8 mouse cellular contexts compared by ENCODE assay signal in genomic region chr1:40768606-40769005, GRCm38 (mm10). TPM values are rescaled to one million over a fixed set of nuclear protein-coding genes. Genes with fewer than 3 reads are reported as not detected.
DNase-seq lines count a peak whose midpoint lies in the region; ATAC-seq and TF ChIP-seq lines count a peak whose summit lies in the region.

No protein-coding gene starts in this region.

- H3K27ac ChIP-seq in hindbrain, postnatal 0 days, result no peak overlapping the region
- H3K27ac ChIP-seq in liver, embryonic 13.5 days, result no peak overlapping the region

- no peak overlapping the region for H3K4me2 ChIP-seq in hindbrain, postnatal 0 days (ENCODE audit: low read depth, low read length)
- no peak overlapping the region for H3K4me2 ChIP-seq in liver, embryonic 13.5 days

- no peaks in the 10 kb centered on the region for H3K4me1 ChIP-seq in hindbrain, postnatal 0 days (ENCODE audit: insufficient read depth, low read length)
- peaks cover 24% of the 10 kb centered on the region for H3K4me1 ChIP-seq in liver, embryonic 13.5 days (replicated peaks)

- no peaks in the 10 kb centered on the region for H3K9me3 ChIP-seq in hindbrain, postnatal 0 days (ENCODE audit: low read length)
- H3K9me3 ChIP-seq in liver, embryonic 13.5 days (replicated peaks), result no peaks in the 10 kb centered on the region

- H3K4me3 ChIP-seq in hindbrain, postnatal 0 days (ENCODE audit: low read length), result no peak overlapping the region
- H3K4me3 ChIP-seq in liver, embryonic 13.5 days (replicated peaks), result no peak overlapping the region

- TF ChIP-seq CTCF in hindbrain, postnatal 0 days (IDR thresholded peaks at IDR 0.05; ENCODE audit: low read depth), result peak; percentile 81

- peaks cover 2% of the 10 kb centered on the region; the same call in 1 of the 2 replicates for H3K36me3 ChIP-seq in hindbrain, postnatal 0 days (ENCODE audit: insufficient read depth, low read length)
- peaks cover 1% of the 10 kb centered on the region; the same call in 1 of the 2 replicates for H3K36me3 ChIP-seq in liver, embryonic 13.5 days

- DNase-seq in gastrocnemius, adult 18-20 months (ENCODE audit: low spot score), result peak; percentile 67
- DNase-seq in gastrocnemius, postnatal 25 days, result no peak
- peak; percentile 24 for DNase-seq in urinary bladder, postnatal 25 days (ENCODE audit: low spot score)
- DNase-seq in urinary bladder, adult 2 months (ENCODE audit: low spot score), result no peak
- peak; percentile 34 for DNase-seq in embryo, embryonic 11.5 days (ENCODE audit: low read depth, low spot score)
- peak; percentile 77 for DNase-seq in hindbrain, postnatal 0 days (ENCODE audit: low spot score)
- DNase-seq in liver, embryonic 13.5 days, result peak; percentile 21
- DNase-seq in telencephalon, adult 2 months (ENCODE audit: low read depth, low spot score), result peak; percentile 15

- ATAC-seq in hindbrain, postnatal 0 days, result peak; percentile 18; the same call in 1 of the 2 replicates
- no peak for ATAC-seq in liver, embryonic 13.5 days (ENCODE audit: low read depth)

- H3K9ac ChIP-seq in hindbrain, postnatal 0 days (replicated peaks; ENCODE audit: low read length), result no peak overlapping the region
- no peak overlapping the region for H3K9ac ChIP-seq in liver, embryonic 13.5 days

- no peaks in the 10 kb centered on the region for H3K27me3 ChIP-seq in hindbrain, postnatal 0 days (ENCODE audit: insufficient read depth, low read length)
- H3K27me3 ChIP-seq in liver, embryonic 13.5 days, result 0 out of 2 replicates have a peak, but pooled peaks cover 3% of the 10 kb centered on the region

- WGBS in hindbrain, postnatal 0 days, result 37% methylated on average over 6 of the region's 6 CpGs
- 29% methylated on average over 6 of the region's 6 CpGs for WGBS in liver, embryonic 13.5 days (ENCODE audit: insufficient replicate concordance)

RNA-seq across cellular contexts. Expression of gene Mfsd9, which starts 21.9 kb away (rescaled TPM):
- total RNA-seq in gastrocnemius, adult 18-20 months (2021), result under 1 TPM; 0.41 to 0.43 TPM
- under 1 TPM; 0.29 to 0.41 TPM for total RNA-seq in gastrocnemius, postnatal 25 days (2021)
- polyA plus RNA-seq in urinary bladder, adult 2 months (2012; rRNA removed), result 2.8 and 3.4 TPM in 2 replicates
- total RNA-seq in hindbrain, postnatal 0 days (2014; rRNA removed), result 10.7 and 12.9 TPM in 2 replicates
- 4.9 and 5.5 TPM in 2 replicates for polyA plus RNA-seq in hindbrain, postnatal 0 days (2015; fragmentation: Nextera tagmentation; extraction: Ambion mirVana)
- 0.82 and 0.83 TPM in 2 replicates for polyA plus RNA-seq in liver, embryonic 13.5 days (2015; fragmentation: Nextera tagmentation; extraction: Ambion mirVana)

RNA-seq across cellular contexts. Expression of gene Tmem182, which starts 36.8 kb away (rescaled TPM):
- total RNA-seq in gastrocnemius, adult 18-20 months (2021), result 100 to 1,000 TPM; 214 to 218 TPM
- total RNA-seq in gastrocnemius, postnatal 25 days (2021), result 100 to 1,000 TPM; 190 to 204 TPM
- polyA plus RNA-seq in urinary bladder, adult 2 months (2012; rRNA removed), result 0.93 and 1.0 TPM in 2 replicates
- total RNA-seq in hindbrain, postnatal 0 days (2014; rRNA removed), result 0.05 and 1.2 TPM in 2 replicates
- polyA plus RNA-seq in hindbrain, postnatal 0 days (2015; fragmentation: Nextera tagmentation; extraction: Ambion mirVana), result 0.29 and 0.31 TPM in 2 replicates
- polyA plus RNA-seq in liver, embryonic 13.5 days (2015; fragmentation: Nextera tagmentation; extraction: Ambion mirVana), result 0.06 and 0.10 TPM in 2 replicates

Comparison
In these comparisons a context has a peak if more than half of its experiments do, and no peak if none do; other contexts are left out.
1. DNase-seq: peak in gastrocnemius, adult 18-20 months (single experiment), urinary bladder, postnatal 25 days (single experiment), embryo, embryonic 11.5 days (single experiment), hindbrain, postnatal 0 days (single experiment), liver, embryonic 13.5 days (single experiment) and telencephalon, adult 2 months (single experiment); none in gastrocnemius, postnatal 25 days (single experiment) and urinary bladder, adult 2 months (single experiment).
2. RNA of gene Tmem182, which starts 36.8 kb away (total RNA-seq): 214 to 218 TPM in gastrocnemius, adult 18-20 months and 190 to 204 TPM in gastrocnemius, postnatal 25 days; 0.05 to 1.2 TPM in hindbrain, postnatal 0 days; every median in the first group is over 10 times any median in the second.